Mouse (Mus musculus) gastrocnemius, postnatal 25 days (tissue): Measurements from ENCODE around the gene Cacng2. TPM values are rescaled to one million over a fixed set of nuclear protein-coding genes. Genes with fewer than 3 reads are reported as not detected.
"Not testable (repeated sequence)": the region's sequence is repeated elsewhere in the genome, so short reads cannot be mapped to it uniquely, and the experiment has no call there.

Experiments used
- DNase-seq: peaks from one replicate; pipeline ENCODE4 v3.0.0; 2022
- total RNA-seq, 2 experiments: library from RNA; stranded (reverse); gene quantifications; 1 replicate in 1 of 2; 2 replicates in 1 of 2; pipeline ENCODE4 v1.2.3; 2021

Cacng2 gene
- total RNA-seq, 2 experiments from 2014 or later: not detected

GRCm38 (mm10) chr15:78008206-78008605 lies 111.6 kb downstream of the Cacng2 start:
- DNase-seq: not testable (repeated sequence)

GRCm38 (mm10) chr15:78003929-78004328 lies 115.9 kb downstream of the Cacng2 start:
- no peak for DNase-seq

- DNase-seq: no peak
Measured at GRCm38 (mm10) chr15:78001400-78001799, 118.4 kb downstream of the Cacng2 start.

GRCm38 (mm10) chr15:77988541-77988940 lies 131.3 kb downstream of the Cacng2 start:
- peak; percentile 45 for DNase-seq

- no peak for DNase-seq
Measured at GRCm38 (mm10) chr15:77983391-77983790, 136.4 kb downstream of the Cacng2 start.

- DNase-seq: peak; percentile 17
Measured at GRCm38 (mm10) chr15:77982195-77982939, 137.5 kb downstream of the Cacng2 start.

GRCm38 (mm10) chr15:77981181-77981680 lies 138.6 kb downstream of the Cacng2 start:
- no peak for DNase-seq

GRCm38 (mm10) chr15:77979427-77979865 lies 140.4 kb downstream of the Cacng2 start:
- DNase-seq: no peak

GRCm38 (mm10) chr15:77977663-77978062 lies 142.2 kb downstream of the Cacng2 start:
- no peak for DNase-seq

- DNase-seq: no peak
Measured at GRCm38 (mm10) chr15:77974165-77974841, 145.5 kb downstream of the Cacng2 start.

GRCm38 (mm10) chr15:77970470-77971292 lies 149.1 kb downstream of the Cacng2 start, which contains the start of gene Eif3d:
Gene Eif3d, minus strand, starts transcription at chr15:77970813.
- DNase-seq: peak; percentile 92

- DNase-seq: no peak
Measured at GRCm38 (mm10) chr15:77969940-77970469, 149.8 kb downstream of the Cacng2 start.

- no peak for DNase-seq
Measured at GRCm38 (mm10) chr15:77965117-77965528, 154.7 kb downstream of the Cacng2 start.

- no peak for DNase-seq
Measured at GRCm38 (mm10) chr15:77962447-77962846, 157.4 kb downstream of the Cacng2 start.

GRCm38 (mm10) chr15:77960693-77961092 lies 159.1 kb downstream of the Cacng2 start:
- no peak for DNase-seq

GRCm38 (mm10) chr15:77958071-77958470 lies 161.8 kb downstream of the Cacng2 start:
- no peak for DNase-seq

- DNase-seq: no peak
Measured at GRCm38 (mm10) chr15:77957625-77958024, 162.2 kb downstream of the Cacng2 start.

- peak; percentile 83 for DNase-seq
Measured at GRCm38 (mm10) chr15:77956404-77956901, 163.4 kb downstream of the Cacng2 start, which contains the start of gene Foxred2. Gene Foxred2, minus strand, starts transcription at chr15:77956722.

- no peak for DNase-seq
Measured at GRCm38 (mm10) chr15:77955440-77956403, 164.1 kb downstream of the Cacng2 start.

- DNase-seq: no peak
Measured at GRCm38 (mm10) chr15:77954362-77954761, 165.5 kb downstream of the Cacng2 start.
